Mouse (Mus musculus): ENCODE measurements around the gene Slitrk3. TPM values are rescaled to one million over a fixed set of nuclear protein-coding genes. Genes with fewer than 3 reads are reported as not detected.

The Slitrk3 gene
- polyA plus RNA-seq, 1 experiment, result 0.05 TPM

DNA sequence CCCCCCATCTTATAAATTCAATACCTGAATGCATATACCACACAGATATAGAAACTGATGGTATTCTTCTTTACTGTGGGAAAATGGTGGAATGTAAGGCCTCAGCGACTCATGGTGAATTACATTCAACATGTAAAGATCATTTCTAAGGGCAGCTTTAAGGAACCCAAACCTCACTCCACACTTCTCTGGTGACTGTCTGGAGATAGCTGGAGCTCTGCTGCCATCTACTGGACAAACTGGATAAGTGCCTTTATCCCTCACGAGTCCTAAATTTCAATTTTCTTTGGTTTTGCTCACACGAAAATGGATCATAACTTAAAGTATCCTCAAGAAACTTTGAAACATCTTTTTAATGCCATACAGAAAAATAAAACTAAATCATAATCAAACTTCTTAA lies 11.4 kb downstream of the Slitrk3 start:
- Histone ChIP-seq H3K4me1 (ENCODE audit: control insufficient read depth, insufficient read depth, low read length) (no peaks in the 10 kb centered on the region), H3K4me3 (replicated peaks; ENCODE audit: extremely low read depth, low read depth, low read length) (no peak overlapping the region)
- 2% methylated on average over 3 of the region's 3 CpGs for WGBS
- no peak for DNase-seq
- TF ChIP-seq POLR2A (IDR thresholded peaks at IDR 0.05; ENCODE audit: borderline replicate concordance, extremely low read depth, low read depth, low read length) (no peak), CTCF (IDR thresholded peaks at IDR 0.05; ENCODE audit: insufficient read depth, low read length) (peak; percentile 37; the same call in 1 of the 2 replicates)

DNA sequence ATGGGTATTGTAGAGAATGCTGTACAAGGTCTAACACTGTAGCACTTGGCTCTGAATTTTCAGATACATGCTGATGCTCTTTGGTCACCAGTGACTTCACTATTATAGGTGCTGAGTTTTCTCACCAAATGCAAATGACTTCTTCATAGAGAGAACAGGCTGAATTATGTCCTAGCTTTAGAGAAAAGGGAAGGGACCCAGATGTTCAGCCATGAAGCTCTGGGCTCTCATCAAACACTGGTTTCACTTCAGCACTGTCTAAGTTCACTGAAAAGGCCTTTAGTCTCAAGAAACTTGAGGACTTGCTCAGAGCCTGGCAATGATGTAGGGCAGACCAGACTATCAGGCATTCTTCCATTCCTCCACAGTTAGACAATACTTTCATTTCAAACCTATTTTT lies 15.3 kb downstream of the Slitrk3 start:
- H3K4me3 ChIP-seq (replicated peaks; ENCODE audit: extremely low read depth, low read depth, low read length), result no peak overlapping the region
- TF ChIP-seq POLR2A (IDR thresholded peaks at IDR 0.05; ENCODE audit: borderline replicate concordance, extremely low read depth, low read depth, low read length), result no peak
- no peak for TF ChIP-seq CTCF (IDR thresholded peaks at IDR 0.05; ENCODE audit: insufficient read depth, low read length)
- no peaks in the 10 kb centered on the region for H3K4me1 ChIP-seq (ENCODE audit: control insufficient read depth, insufficient read depth, low read length)
- DNase-seq, result no peak

DNA sequence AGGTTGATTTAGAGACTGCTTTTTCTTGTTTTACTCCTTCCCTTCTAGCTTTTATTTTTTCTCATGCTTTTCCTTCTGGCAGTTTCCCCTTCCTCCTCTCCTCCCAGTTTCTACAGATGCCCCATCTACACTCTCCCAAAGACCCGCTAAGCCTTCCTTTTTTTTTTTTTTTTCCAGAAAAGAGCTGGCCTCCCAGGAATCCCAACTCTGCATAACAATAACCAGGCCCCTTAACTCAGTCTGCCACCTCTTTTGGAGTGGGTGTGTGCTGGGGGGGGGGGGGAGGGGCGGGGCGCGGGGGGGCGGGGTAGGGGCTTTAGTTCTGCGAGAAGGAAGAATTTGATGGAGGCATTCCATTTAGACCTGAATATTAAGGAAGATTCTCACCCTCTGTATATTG lies 51.6 kb downstream of the Slitrk3 start:
- 15% methylated on average over 6 of the region's 6 CpGs for WGBS
- DNase-seq, result no peak
- Histone ChIP-seq H3K4me1 (ENCODE audit: control insufficient read depth, insufficient read depth, low read length) (no peaks in the 10 kb centered on the region), H3K4me3 (replicated peaks; ENCODE audit: extremely low read depth, low read depth, low read length) (no peak overlapping the region)
- TF ChIP-seq CTCF (IDR thresholded peaks at IDR 0.05; ENCODE audit: insufficient read depth, low read length) (no peak), POLR2A (IDR thresholded peaks at IDR 0.05; ENCODE audit: borderline replicate concordance, extremely low read depth, low read depth, low read length) (no peak)

DNA sequence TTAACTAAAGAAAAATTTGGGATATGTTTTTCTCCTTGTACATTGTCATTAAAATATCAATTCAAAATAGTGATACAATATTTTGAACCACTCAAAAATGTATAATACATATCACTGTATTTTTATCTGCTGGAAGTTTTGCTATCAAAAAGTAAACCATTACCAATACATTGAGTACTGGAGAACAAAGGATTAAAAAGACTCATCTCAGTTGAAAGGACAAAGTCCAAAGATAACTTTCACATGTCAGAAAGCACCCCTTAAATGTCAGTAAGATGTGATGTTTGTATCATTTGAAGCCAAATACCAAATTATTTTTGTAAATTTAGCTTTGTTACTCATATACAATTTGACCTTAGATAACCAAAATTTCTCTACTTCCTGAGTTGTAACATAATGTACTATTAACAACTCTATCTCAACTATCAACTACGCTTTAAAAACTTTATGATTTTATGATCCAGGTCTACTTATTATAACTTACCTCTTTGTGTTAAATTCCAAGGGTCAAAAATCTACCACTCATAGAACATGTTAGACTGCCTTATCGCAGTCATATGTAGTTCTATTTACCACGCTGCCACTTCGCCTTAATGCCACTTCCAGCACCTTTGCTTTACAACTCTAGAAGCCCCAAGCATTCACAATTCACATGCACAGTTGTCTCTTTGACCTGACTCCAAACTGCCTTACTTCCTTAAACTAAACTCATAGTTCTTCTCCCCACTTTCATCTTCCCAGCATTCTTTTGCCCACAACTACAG lies 54.5 kb downstream of the Slitrk3 start:
- no peaks in the 10 kb centered on the region for H3K4me1 ChIP-seq (ENCODE audit: control insufficient read depth, insufficient read depth, low read length)
- 88% methylated on average over 4 of the region's 4 CpGs for WGBS
- no peak overlapping the region for H3K4me3 ChIP-seq (replicated peaks; ENCODE audit: extremely low read depth, low read depth, low read length)
- DNase-seq, result no peak
- no peak for TF ChIP-seq CTCF (IDR thresholded peaks at IDR 0.05; ENCODE audit: insufficient read depth, low read length)
- TF ChIP-seq POLR2A (IDR thresholded peaks at IDR 0.05; ENCODE audit: borderline replicate concordance, extremely low read depth, low read depth, low read length), result no peak

DNA sequence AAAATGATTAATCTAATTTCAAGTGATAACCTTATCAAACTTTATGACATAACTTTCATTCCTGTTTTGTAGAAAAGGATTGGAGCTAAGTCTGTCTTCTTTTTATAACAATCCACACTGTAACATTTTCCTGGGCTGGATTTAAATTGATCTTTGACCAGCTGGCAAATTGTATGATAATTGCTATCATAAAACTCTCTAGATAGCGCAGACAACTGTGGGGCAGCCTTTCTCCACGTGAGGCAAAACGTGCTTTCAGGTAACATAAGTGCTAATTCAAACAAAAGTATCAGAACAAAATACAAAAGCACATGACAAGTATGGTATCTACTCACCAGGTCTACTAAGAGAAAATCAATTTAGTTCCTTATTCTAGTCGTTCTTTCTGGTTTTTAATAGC lies 60.1 kb downstream of the Slitrk3 start:
- Histone ChIP-seq H3K4me1 (ENCODE audit: control insufficient read depth, insufficient read depth, low read length) (no peaks in the 10 kb centered on the region), H3K4me3 (replicated peaks; ENCODE audit: extremely low read depth, low read depth, low read length) (no peak overlapping the region)
- WGBS, result 58% methylated on average over 4 of the region's 4 CpGs
- DNase-seq, result no peak
- TF ChIP-seq POLR2A (IDR thresholded peaks at IDR 0.05; ENCODE audit: borderline replicate concordance, extremely low read depth, low read depth, low read length), result no peak

Other genes starting within 250 kb of the Slitrk3 start
- not detected in 2 replicates for gene Sis, start 89.9 kb downstream of the Slitrk3 start, polyA plus RNA-seq (2012; rRNA removed)

Data from lung, adult 2 months (tissue).